Mouse (Mus musculus) MEL (cell line): ENCODE measurements around the gene Rasgef1b. TPM values are rescaled to one million over a fixed set of nuclear protein-coding genes. Genes with fewer than 3 reads are reported as not detected.

Experiments used
- DNase-seq: peaks from one replicate; pipeline ENCODE4 v3.0.0; 2011; ENCODE audit warnings: low read depth, low spot score
- H3K27ac ChIP-seq: 2 replicates; pipeline ENCODE4 v1.5.1; 2012; ENCODE audit warnings: low read depth, mild to moderate bottlenecking, control low read depth, low read length, moderate library complexity; ENCODE audit not compliant: control insufficient read depth
- H3K27me3 ChIP-seq, 2 experiments: fragments of 150-350 bp in 1 of 2; sonication (generic) in 1 of 2; 2 replicates each; pipeline ENCODE4 v1.6.1; 2012; ENCODE audit warnings: low read length in 2 of 2, mild to moderate bottlenecking in 2 of 2, improper control_type of control experiment in 1 of 2, moderate library complexity in 1 of 2; ENCODE audit not compliant: insufficient read depth in 2 of 2, control insufficient read depth in 1 of 2
- H3K36me3 ChIP-seq, 2 experiments: 2 replicates each; pipeline ENCODE4 v1.6.1; 2012 to 2014; ENCODE audit warnings: low read length in 2 of 2, improper control_type of control experiment in 1 of 2, inconsistent platforms in 1 of 2, mild to moderate bottlenecking in 1 of 2; ENCODE audit not compliant: insufficient read depth in 2 of 2, control insufficient read depth in 1 of 2
- H3K4me1 ChIP-seq, 2 experiments: fragments of 150-350 bp in 1 of 2; sonication (generic) in 1 of 2; 2 replicates each; pipeline ENCODE4 v1.6.1; 2012; ENCODE audit warnings: low read length in 2 of 2, improper control_type of control experiment in 1 of 2, mild to moderate bottlenecking in 1 of 2; ENCODE audit not compliant: insufficient read depth in 2 of 2, control insufficient read depth in 1 of 2
- H3K4me3 ChIP-seq, 2 experiments: fragments of 150-350 bp in 1 of 2; sonication (generic) in 1 of 2; 2 replicates each; pipeline ENCODE4 v1.5.1; 2012; ENCODE audit warnings: low read depth in 2 of 2, low read length in 2 of 2, mild to moderate bottlenecking in 2 of 2, moderate library complexity in 2 of 2, control low read depth in 1 of 2, improper control_type of control experiment in 1 of 2; ENCODE audit not compliant: control insufficient read depth in 1 of 2, insufficient read depth in 1 of 2
- H3K79me2 ChIP-seq: 2 replicates; pipeline ENCODE4 v1.6.1; 2012; ENCODE audit warnings: mild to moderate bottlenecking, low read length, moderate library complexity; ENCODE audit not compliant: control insufficient read depth, poor library complexity, insufficient read depth
- H3K9ac ChIP-seq: 2 replicates; pipeline ENCODE4 v1.6.1; 2012; ENCODE audit warnings: low read depth, mild to moderate bottlenecking, control low read depth, low read length, moderate library complexity; ENCODE audit not compliant: control insufficient read depth, poor library complexity, severe bottlenecking
- H3K9me3 ChIP-seq: fragments of 150-350 bp; sonication (generic); replicated peaks from 2 replicates; pipeline ENCODE4 v1.6.1; 2012; ENCODE audit warnings: mild to moderate bottlenecking, low read length, improper control_type of control experiment, moderate library complexity; ENCODE audit not compliant: insufficient read depth
- CHD1 ChIP-seq: IDR thresholded peaks from 2 replicates; pipeline ENCODE4 v1.6.1; 2012; ENCODE audit warnings: low read depth, mild to moderate bottlenecking, inconsistent platforms, low read length, improper control_type of control experiment
- CHD2 ChIP-seq: IDR thresholded peaks from 2 replicates; pipeline ENCODE4 v1.6.1; 2011; ENCODE audit warnings: low read length, improper control_type of control experiment
- CTCF ChIP-seq, 3 experiments: IDR thresholded peaks in 2 of 3; conservative IDR thresholded peaks in 1 of 3; 2 replicates each; pipeline ENCODE4 v1.5.1; 2011 to 2012; ENCODE audit warnings: low read length in 3 of 3, low read depth in 2 of 3, mild to moderate bottlenecking in 2 of 3, improper control_type of control experiment in 1 of 3, inconsistent platforms in 1 of 3, mixed read lengths in 1 of 3, moderate library complexity in 1 of 3; ENCODE audit not compliant: control insufficient read depth in 1 of 3, insufficient read depth in 1 of 3, poor library complexity in 1 of 3, severe bottlenecking in 1 of 3
- GATA1 ChIP-seq: IDR thresholded peaks from 2 replicates; pipeline ENCODE4 v1.6.1; 2011; ENCODE audit warnings: low read depth, low read length, improper control_type of control experiment
- HCFC1 ChIP-seq: IDR thresholded peaks from 2 replicates; pipeline ENCODE4 v1.6.1; 2012; ENCODE audit warnings: low read depth, mild to moderate bottlenecking, inconsistent platforms, low read length, improper control_type of control experiment, moderate library complexity
- KAT2A ChIP-seq: conservative IDR thresholded peaks from 2 replicates; pipeline ENCODE4 v1.6.1; 2012; ENCODE audit warnings: low read depth, low read length, improper control_type of control experiment, inconsistent platforms
- MAX ChIP-seq: IDR thresholded peaks from 2 replicates; pipeline ENCODE4 v1.6.1; 2011; ENCODE audit warnings: low read length, improper control_type of control experiment
- NRF1 ChIP-seq: IDR thresholded peaks from 2 replicates; pipeline ENCODE4 v1.6.1; 2014; ENCODE audit warnings: low read depth, mild to moderate bottlenecking, inconsistent platforms, low read length, improper control_type of control experiment, moderate library complexity; ENCODE audit not compliant: poor library complexity, insufficient read depth, severe bottlenecking
- POLR2AphosphoS5 ChIP-seq: IDR thresholded peaks from 2 replicates; pipeline ENCODE4 v1.6.1; 2012; ENCODE audit warnings: low read depth, borderline replicate concordance, mild to moderate bottlenecking, inconsistent platforms, low read length, moderate library complexity, mixed read lengths
- RAD21 ChIP-seq: IDR thresholded peaks from 2 replicates; pipeline ENCODE4 v1.6.1; 2011; ENCODE audit warnings: mild to moderate bottlenecking, low read depth, low read length, improper control_type of control experiment
- RCOR1 ChIP-seq: IDR thresholded peaks from 2 replicates; pipeline ENCODE4 v1.6.1; 2012; ENCODE audit warnings: low read depth, mild to moderate bottlenecking, inconsistent platforms, low read length, improper control_type of control experiment
- SIN3A ChIP-seq: IDR thresholded peaks from 2 replicates; pipeline ENCODE4 v1.6.1; 2012; ENCODE audit warnings: low read length, improper control_type of control experiment, inconsistent platforms
- SMC3 ChIP-seq: IDR thresholded peaks from 2 replicates; pipeline ENCODE4 v1.6.1; 2011; ENCODE audit warnings: low read depth, low read length, improper control_type of control experiment
- TCF12 ChIP-seq: IDR thresholded peaks from 2 replicates; pipeline ENCODE4 v1.6.1; 2014; ENCODE audit warnings: low read depth, mild to moderate bottlenecking, inconsistent platforms, low read length, improper control_type of control experiment, moderate library complexity
- UBTF ChIP-seq: IDR thresholded peaks from 2 replicates; pipeline ENCODE4 v1.6.1; 2012; ENCODE audit warnings: low read depth, mild to moderate bottlenecking, inconsistent platforms, low read length, improper control_type of control experiment, moderate library complexity, borderline replicate concordance; ENCODE audit not compliant: insufficient read depth
- USF1 ChIP-seq: IDR thresholded peaks from 2 replicates; pipeline ENCODE4 v1.6.1; 2014; ENCODE audit warnings: low read depth, mild to moderate bottlenecking, inconsistent platforms, low read length, improper control_type of control experiment, moderate library complexity
- USF2 ChIP-seq, 2 experiments: IDR thresholded peaks; 2 replicates each; pipeline ENCODE4 v1.6.1; 2011 to 2012; ENCODE audit warnings: improper control_type of control experiment in 2 of 2, low read length in 2 of 2, borderline replicate concordance in 1 of 2, inconsistent platforms in 1 of 2, low read depth in 1 of 2, mild to moderate bottlenecking in 1 of 2; ENCODE audit not compliant: insufficient read depth in 1 of 2
- polyA plus RNA-seq, 2 experiments: library from polyadenylated mRNA; stranded (reverse) in 1 of 2; unstranded in 1 of 2; fragments of >175 nt in 1 of 2; fragments of >200 nt in 1 of 2; gene quantifications; 2 replicates each; pipeline versions ENCODE4 v1.2.1 to v1.2.4; 2012; ENCODE audit warnings: low replicate concordance in 2 of 2, low read depth in 1 of 2; ENCODE audit not compliant: insufficient read length in 2 of 2, insufficient read depth in 1 of 2, missing spikeins in 1 of 2
- total RNA-seq: library from RNA; depleted of rRNA; stranded (reverse); fragments of 300-350 nt; gene quantifications from 2 replicates; pipeline ENCODE4 v1.2.3, GENCODE M21; 2012

Gene Rasgef1b
- total and polyA plus RNA-seq, 3 experiments, result not detected

DNA sequence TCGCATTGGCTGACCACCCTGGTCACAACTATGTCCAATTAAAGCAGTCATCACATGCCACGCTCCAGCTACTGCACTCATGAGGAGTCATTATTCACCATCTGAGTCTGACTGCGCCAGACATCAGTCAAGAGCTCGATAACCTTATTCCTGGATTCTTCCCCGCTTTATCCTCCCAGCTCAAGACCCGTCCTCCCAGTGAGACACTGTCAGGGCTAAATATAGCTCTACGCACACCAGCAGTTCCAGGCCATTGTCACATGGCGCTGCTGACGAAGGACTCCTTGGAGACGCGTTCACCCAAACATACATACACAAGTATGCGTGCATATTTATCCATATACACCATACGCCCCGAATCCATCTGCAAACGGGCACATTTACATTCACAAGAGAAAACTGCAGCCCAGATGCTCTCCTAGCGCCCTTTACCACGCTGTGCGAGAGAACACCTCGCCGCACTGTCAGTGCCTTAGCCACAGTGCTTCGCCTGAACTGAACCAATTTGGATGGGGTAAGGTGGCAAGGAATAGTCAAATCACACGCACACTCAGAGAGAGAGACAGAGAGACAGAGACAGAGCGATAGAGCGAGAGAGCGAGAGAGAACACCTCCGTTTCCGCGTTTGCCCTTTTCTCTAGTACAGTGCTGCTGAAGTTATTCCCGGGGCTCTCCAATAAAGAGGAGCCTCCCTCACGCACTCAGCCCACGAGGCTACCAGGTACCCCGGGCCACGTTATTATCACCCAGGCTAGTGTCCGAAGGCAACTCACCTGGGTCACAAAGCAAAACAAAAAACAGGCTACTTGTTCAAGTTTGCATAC is 477.3 kb downstream of the Rasgef1b start:
- Histone ChIP-seq H3K36me3 (no peaks in the 10 kb centered on the region), H3K27me3 (no peaks in the 10 kb centered on the region), H3K9me3 (no peaks in the 10 kb centered on the region), H3K4me3 (no peak overlapping the region), H3K27ac (no peak overlapping the region), H3K9ac (no peak overlapping the region), H3K79me2 (no peaks in the 10 kb centered on the region), H3K4me1 (no peaks in the 10 kb centered on the region)
- no peak for TF ChIP-seq CHD1
- no peak for TF ChIP-seq SMC3
- TF ChIP-seq UBTF, result no peak
- no peak for TF ChIP-seq TCF12
- TF ChIP-seq NRF1, result no peak
- TF ChIP-seq SIN3A, result no peak
- no peak for TF ChIP-seq RCOR1
- TF ChIP-seq RAD21, result no peak
- no peak for TF ChIP-seq CHD2
- no peak for TF ChIP-seq MAX
- DNase-seq, result no peak

- DNase-seq, result no peak
- Histone ChIP-seq H3K27ac (no peak overlapping the region), H3K36me3 (no peaks in the 10 kb centered on the region), H3K79me2 (no peaks in the 10 kb centered on the region), H3K4me1 (no peaks in the 10 kb centered on the region), H3K27me3 (no peaks in the 10 kb centered on the region), H3K4me3 (no peak overlapping the region), H3K9ac (no peak overlapping the region), H3K9me3 (no peaks in the 10 kb centered on the region)
- TF ChIP-seq USF1 (no peak), CTCF (IDR thresholded peaks at IDR 0.05 in 2 of 3, conservative IDR thresholded peaks at IDR 0.05 in 1 of 3; ENCODE audit: control insufficient read depth in 1 of 3, insufficient read depth in 1 of 3, low read depth in 2 of 3, low read length in 3 of 3, poor library complexity in 1 of 3, severe bottlenecking in 1 of 3) (no peak), KAT2A (no peak), HCFC1 (no peak), USF2 (IDR thresholded peaks at IDR 0.05; ENCODE audit: borderline replicate concordance in 1 of 2, insufficient read depth in 1 of 2, low read depth in 1 of 2, low read length in 2 of 2) (no peak), GATA1 (no peak), POLR2AphosphoS5 (no peak)
Observed at GRCm38 (mm10) chr5:99250820-99251219, 478.0 kb downstream of the Rasgef1b start.
